Mouse (Mus musculus) neutrophil, adult 83 days (primary cell): Measurements from ENCODE around the gene Tex47. TPM values are rescaled to one million over a fixed set of nuclear protein-coding genes. Genes with fewer than 3 reads are reported as not detected.

ENCODE experiments used
- total RNA-seq, 2 experiments: library from RNA; stranded (reverse); gene quantifications; one replicate each; pipeline ENCODE4 v1.2.4; 2023

Gene Tex47
- total RNA-seq: not detected

GRCm38 (mm10) chr5:7303819-7304218, at the start of gene Tex47:
TSS of gene Tex47 (plus strand) at chr5:7304119.

GRCm38 (mm10) chr5:7344145-7345010, 40.5 kb downstream of the Tex47 start, which contains the start of gene Zfp804b:
TSS of gene Zfp804b (minus strand) at chr5:7344756.

Other genes starting within 250 kb of the Tex47 start
- gene Zfp804b, start 40.6 kb downstream of the Tex47 start, total RNA-seq: not detected